Mouse (Mus musculus) lung, postnatal 36 days (tissue): Measurements from ENCODE around the gene Olfr305.
"Not testable (repeated sequence)": the region's sequence is repeated elsewhere in the genome, so short reads cannot be mapped to it uniquely, and the experiment has no call there.

ENCODE experiments used
- DNase-seq: peaks from one replicate; pipeline ENCODE4 v3.0.0; 2022; ENCODE audit warnings: mixed read lengths

The Olfr305 gene

GRCm38 (mm10) chr7:86366828-86367227 is at the start of gene Olfr305:
Olfr305 (minus strand) TSS chr7:86366928.
- DNase-seq, result no peak

DNA sequence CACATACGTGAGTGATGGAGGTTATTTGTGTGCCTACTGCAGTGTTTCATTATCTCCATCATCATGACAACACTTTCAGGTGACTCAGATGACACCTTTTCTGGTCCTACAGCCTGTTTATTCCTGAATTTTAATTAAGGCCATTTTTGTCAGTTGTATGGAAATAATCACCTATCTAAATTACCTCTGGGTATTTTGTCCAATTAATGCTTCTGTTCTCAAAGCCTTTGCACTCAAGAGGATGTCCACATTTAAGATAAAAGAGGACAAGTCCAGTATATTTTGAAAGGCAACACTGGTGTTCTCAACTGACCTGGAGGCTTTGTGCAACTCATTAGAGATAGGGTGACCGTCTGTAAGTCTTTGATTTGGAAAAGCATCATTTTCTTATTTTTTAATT is 36.8 kb upstream of the Olfr305 start, which contains the start of gene Olfr301:
TSS of gene Olfr301 (plus strand) at position 301 of the 400 bp plus-strand sequence.
- no peak for DNase-seq

- no peak for DNase-seq
Measured at GRCm38 (mm10) chr7:86397689-86398088, 31.0 kb upstream of the Olfr305 start, which contains the start of gene Olfr303. Olfr303 (minus strand) TSS chr7:86397789.

GRCm38 (mm10) chr7:86386558-86386957 is 19.8 kb upstream of the Olfr305 start, which contains the start of gene Olfr304:
Olfr304 (minus strand) TSS chr7:86386658.
- no peak for DNase-seq

DNA sequence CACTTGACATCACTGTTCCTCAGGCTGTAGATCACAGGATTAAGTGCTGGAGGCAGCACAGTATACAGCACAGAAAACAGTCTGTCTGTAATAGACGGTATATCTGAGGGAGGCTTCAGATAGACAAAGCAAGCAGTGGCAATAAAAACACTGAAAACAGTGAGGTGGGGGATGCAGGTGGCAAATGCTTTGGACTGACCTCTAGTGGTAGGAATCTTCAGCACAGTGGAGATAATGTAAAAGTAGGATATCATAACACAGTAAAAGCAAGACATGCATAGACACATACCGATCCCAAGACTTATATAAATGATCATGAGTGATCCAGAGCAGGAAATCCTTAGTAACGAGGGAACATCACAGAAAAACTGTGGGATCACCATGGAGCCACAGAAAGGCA is 19.0 kb upstream of the Olfr305 start:
- DNase-seq, result no peak

- not testable (repeated sequence) for DNase-seq
Measured at GRCm38 (mm10) chr7:86346296-86346695, 20.4 kb downstream of the Olfr305 start.

DNA sequence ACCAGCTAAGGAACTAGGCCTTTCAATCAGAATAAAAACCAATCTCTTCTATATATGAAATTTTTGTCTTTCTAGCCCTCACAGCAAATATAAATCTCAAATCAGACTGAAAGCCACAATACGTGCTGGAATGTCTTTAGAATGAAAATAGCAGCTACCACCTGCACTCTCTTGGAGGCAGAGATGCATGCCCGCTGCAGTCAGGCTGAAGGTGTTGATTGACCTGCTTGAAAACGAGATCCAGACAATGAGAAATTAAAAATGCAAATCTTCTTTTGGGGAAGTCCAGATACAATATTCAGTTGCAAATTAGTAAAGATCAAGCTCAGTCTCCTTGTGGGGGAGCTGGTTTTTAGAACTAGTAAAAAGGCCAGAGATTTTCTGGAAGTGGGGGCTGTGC is 22.5 kb downstream of the Olfr305 start:
- no peak for DNase-seq

GRCm38 (mm10) chr7:86342881-86343565 is 23.7 kb downstream of the Olfr305 start:
- no peak for DNase-seq

DNA sequence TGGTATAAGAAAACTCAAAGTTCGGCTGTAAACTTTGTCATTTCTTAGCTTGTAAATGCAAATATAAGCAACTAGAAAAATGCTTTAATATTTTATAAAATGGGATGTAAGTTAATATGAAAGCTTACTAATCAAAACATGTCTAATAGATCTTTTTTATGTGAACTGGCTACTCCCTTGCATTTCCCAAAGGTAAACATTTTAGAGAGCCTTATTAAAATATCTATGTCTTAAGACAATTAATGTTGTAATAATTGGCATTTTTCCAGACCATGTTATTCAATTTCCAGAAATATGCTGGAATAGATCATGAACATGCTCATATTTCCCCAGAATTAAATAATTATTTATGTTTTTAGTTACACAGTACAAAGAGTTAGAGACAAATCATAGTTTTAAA is 29.2 kb downstream of the Olfr305 start, which contains the start of gene Olfr307:
TSS of gene Olfr307 (minus strand) at position 101 of the 400 bp plus-strand sequence.
- DNase-seq, result no peak

- DNase-seq, result no peak
Measured at GRCm38 (mm10) chr7:86325530-86325929, 41.2 kb downstream of the Olfr305 start, which contains the start of gene Olfr308. Olfr308 (minus strand) TSS chr7:86325630.

DNA sequence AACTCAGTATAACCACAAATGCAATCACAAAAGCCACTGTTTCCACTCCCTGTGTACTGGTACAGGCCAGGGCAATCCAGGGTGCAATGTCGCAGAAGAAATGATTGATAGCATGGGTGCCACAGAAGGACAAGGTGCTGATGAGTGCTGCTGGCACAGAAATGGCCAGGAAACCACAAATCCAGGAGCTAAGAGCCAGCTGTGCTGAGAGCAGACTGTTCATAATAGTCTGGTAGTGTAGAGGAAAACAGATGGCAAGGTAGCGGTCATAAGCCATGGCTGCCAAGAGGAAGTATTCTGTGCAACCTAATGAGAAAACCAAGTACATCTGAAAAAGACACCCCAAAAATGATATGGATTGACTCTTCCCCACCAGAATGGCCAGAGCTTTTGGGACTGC is 45.4 kb downstream of the Olfr305 start:
- DNase-seq, result no peak

GRCm38 (mm10) chr7:86313608-86314007 is 53.1 kb downstream of the Olfr305 start, which contains the start of gene Olfr309:
Olfr309 (minus strand) TSS chr7:86313708.
- no peak for DNase-seq
